Mouse (Mus musculus): ENCODE measurements around the gene Olfr1122.
A peak's percentile ranks its signal among the peaks of the same experiment; 100 is the strongest.
"Not testable (repeated sequence)": the region's sequence is repeated elsewhere in the genome, so short reads cannot be mapped to it uniquely, and the experiment has no call there.

Gene Olfr1122

GRCm38 (mm10) chr2:87385549-87385948, at the start of gene Olfr1122:
Gene Olfr1122, plus strand, starts transcription at chr2:87385849.
- DNase-seq: no peak

DNA sequence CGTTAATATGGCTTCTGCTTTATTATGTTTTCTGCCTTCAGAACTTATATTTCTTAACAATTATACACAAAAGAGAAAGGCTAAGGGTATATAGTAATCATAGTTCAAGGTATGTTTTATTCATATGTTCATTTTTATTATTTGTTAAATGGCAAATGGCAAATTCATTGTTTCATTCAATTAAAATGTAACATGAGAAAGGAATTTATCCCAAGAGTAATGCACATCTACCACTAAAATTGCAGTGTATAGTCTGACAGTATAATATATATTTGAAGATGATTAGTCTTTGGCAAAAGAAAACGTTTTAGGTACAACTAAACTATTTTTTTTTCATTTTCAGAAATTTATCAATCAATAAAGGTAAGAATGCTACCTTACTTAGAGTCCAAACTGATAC, 31.1 kb upstream of the Olfr1122 start, which contains the start of gene Olfr1120:
TSS of gene Olfr1120 (plus strand) at position 301 of the 400 bp plus-strand sequence.
- no peak for DNase-seq

DNA sequence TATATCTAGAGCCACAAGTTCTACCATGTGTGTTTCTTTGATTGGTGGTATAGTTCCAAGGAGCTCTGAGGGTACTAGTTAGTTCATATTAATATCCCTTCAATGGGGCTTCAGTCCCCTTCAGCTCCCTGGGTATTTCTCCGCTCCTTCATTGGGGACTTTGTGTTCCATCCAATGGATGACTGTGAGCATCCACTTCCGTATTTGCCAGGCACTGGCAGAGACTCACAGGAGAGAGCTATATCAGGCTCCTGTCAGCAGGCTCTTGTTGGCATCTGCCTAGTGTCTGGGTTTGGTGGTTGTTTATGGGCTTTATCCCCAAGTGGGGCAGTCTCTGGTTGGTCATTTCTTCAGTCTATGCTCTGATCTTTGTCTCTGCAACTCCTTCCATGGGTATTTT, 25.5 kb upstream of the Olfr1122 start:
- DNase-seq: not testable (repeated sequence)

GRCm38 (mm10) chr2:87369595-87369994, 16.1 kb upstream of the Olfr1122 start, which contains the start of gene Olfr1121:
Gene Olfr1121, plus strand, starts transcription at chr2:87369895.
- DNase-seq: no peak

DNA sequence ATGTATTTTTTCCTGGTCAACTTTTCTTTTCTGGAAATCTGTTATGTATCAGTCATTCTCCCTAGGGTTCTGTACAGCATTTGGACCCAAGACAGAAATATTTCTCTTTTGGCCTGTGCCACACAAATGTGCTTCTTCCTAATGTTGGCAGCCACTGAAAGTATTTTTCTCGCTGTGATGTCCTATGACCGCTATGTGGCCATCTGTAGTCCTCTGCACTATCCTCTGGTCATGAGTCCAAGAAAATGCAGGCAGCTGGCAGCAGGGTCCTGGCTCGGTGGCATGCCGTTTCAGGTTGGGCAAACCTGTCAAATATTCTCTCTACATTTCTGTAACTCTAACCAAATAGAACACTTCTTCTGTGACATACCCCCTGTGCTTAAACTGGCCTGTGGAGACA, 13.9 kb upstream of the Olfr1122 start:
- DNase-seq: peak; percentile 80

DNA sequence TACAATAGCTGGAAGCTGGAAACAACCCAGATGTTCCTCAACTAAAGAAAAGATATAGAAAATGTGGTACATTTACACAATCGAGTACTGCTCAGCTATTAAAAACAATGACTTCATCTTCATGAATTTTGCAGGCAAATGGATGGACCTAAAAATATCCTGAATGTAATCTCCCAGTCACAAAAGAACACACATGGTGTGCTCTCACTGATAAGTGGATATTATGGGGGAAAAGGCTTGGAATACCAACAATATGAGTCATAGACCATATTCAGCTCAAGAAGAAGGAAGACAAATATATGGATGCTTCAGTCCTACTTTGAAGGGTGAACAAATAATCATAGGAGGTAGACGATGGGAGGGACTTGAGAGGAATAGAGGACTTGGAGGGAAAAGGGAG, 1.7 kb upstream of the Olfr1122 start:
- no peak for DNase-seq

- DNase-seq: not testable (repeated sequence)
Measured at GRCm38 (mm10) chr2:87393605-87394004, 8.0 kb downstream of the Olfr1122 start.

GRCm38 (mm10) chr2:87394686-87395085, 9.0 kb downstream of the Olfr1122 start:
- DNase-seq: not testable (repeated sequence)

GRCm38 (mm10) chr2:87416335-87416734, 30.7 kb downstream of the Olfr1122 start, which contains the start of gene Olfr1123:
Gene Olfr1123, plus strand, starts transcription at chr2:87416635.
- DNase-seq: no peak

- no peak for DNase-seq
Measured at GRCm38 (mm10) chr2:87429975-87430374, 44.3 kb downstream of the Olfr1122 start, which contains the start of gene Olfr1124. Gene Olfr1124, plus strand, starts transcription at chr2:87430275.

- no peak for DNase-seq
Measured at GRCm38 (mm10) chr2:87437731-87438130, 52.1 kb downstream of the Olfr1122 start.
